Mouse (Mus musculus): ENCODE results near the gene Cwc25. TPM values are rescaled to one million over a fixed set of nuclear protein-coding genes. Genes with fewer than 3 reads are reported as not detected.
A peak's percentile ranks its signal among the peaks of the same experiment; 100 is the strongest.

Cwc25 gene
- polyA plus RNA-seq, 1 experiment: 19.8 TPM

DNA sequence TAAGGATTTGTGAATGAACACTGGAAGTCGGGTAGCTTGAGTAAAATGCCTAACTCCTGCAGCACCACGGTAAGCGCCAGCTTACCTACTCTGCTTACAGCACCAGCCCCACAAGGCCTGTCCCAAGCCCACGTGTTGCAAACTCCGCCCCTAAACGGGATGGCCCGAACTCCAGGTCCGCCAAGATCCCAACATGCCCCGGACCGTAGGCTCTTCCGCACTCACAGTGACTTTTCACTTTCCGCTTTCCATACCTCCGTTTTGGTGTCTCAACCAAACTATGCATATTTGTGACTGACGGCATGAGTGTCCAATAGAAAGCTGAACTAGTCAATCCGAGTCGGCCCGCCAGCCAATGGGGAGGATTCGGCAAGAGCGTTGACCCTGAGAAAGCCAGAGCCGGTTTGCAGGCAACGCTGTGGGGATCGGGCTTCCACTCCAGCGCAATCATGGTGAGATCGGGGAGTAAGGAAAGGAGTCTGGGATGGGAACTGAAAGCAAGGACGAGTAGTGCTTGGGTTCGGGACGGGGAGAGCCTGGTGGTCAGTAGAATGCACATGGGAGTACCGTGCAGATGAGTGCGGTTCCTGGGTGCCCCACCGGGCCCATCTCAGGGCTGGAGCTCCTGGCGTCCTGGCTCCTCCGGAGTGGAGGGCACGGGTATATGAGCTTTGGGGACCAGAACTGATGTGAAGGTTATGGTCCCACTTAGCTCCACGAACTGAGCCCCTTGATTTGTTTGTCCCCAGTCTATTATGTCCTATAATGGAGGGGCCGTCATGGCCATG, 63.1 kb downstream of the Cwc25 start, which contains the start of gene Psmb3:
Gene Psmb3 (plus strand): TSS at position 361 of the 788 bp plus-strand sequence.
- Histone ChIP-seq H3K4me3 (ENCODE audit: insufficient read depth, low read length) (peak within 1 kb of the TSS; percentile 86), H3K27ac (ENCODE audit: insufficient read depth, low read depth, low read length) (peak within 1 kb of the TSS; percentile 53), H3K4me1 (ENCODE audit: control insufficient read depth, insufficient read depth, low read length) (peaks cover 22% of the 10 kb centered on the region)
- TF ChIP-seq CTCF (IDR thresholded peaks at IDR 0.05; ENCODE audit: low read depth, low read length): no peak
- 0 out of 2 replicates have a peak, but pooled peaks have one; percentile 73 for TF ChIP-seq POLR2A (IDR thresholded peaks at IDR 0.05; ENCODE audit: borderline replicate concordance, low read depth, low read length)

DNA sequence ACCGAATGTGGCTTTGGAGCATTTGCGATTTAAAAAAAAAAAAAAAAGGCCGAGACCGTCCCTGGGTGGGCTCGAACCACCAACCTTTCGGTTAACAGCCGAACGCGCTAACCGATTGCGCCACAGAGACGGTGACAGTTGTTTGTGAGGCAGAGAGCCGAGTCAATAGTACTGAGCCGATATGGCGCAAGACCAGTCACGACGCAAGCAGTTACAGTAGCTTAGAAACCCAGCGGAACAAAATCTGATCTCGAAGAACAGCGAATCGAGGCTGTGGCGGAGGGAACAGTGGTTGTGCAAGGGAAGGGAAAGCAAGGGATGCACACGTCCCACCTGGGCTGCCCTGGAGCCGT, 64.0 kb downstream of the Cwc25 start:
- Histone ChIP-seq H3K27ac (ENCODE audit: insufficient read depth, low read depth, low read length) (peak overlapping the region; percentile 42), H3K4me1 (ENCODE audit: control insufficient read depth, insufficient read depth, low read length) (peaks cover 25% of the 10 kb centered on the region)

GRCm38 (mm10) chr11:97701581-97702392, 64.6 kb downstream of the Cwc25 start:
- TF ChIP-seq CTCF (IDR thresholded peaks at IDR 0.05; ENCODE audit: low read depth, low read length) (no peak), POLR2A (IDR thresholded peaks at IDR 0.05; ENCODE audit: borderline replicate concordance, low read depth, low read length) (no peak)
- peak overlapping the region; percentile 19; the same call in 1 of the 2 replicates for H3K4me3 ChIP-seq (ENCODE audit: insufficient read depth, low read length)
- H3K4me1 ChIP-seq (ENCODE audit: control insufficient read depth, insufficient read depth, low read length): peaks cover 25% of the 10 kb centered on the region
- H3K27ac ChIP-seq (ENCODE audit: insufficient read depth, low read depth, low read length): no peak overlapping the region

More for the DNA sequence above, 64.0 kb downstream of the Cwc25 start:
- TF ChIP-seq CTCF (IDR thresholded peaks at IDR 0.05; ENCODE audit: low read depth, low read length) (no peak), POLR2A (IDR thresholded peaks at IDR 0.05; ENCODE audit: borderline replicate concordance, low read depth, low read length) (no peak)
- peak overlapping the region; percentile 69 for H3K4me3 ChIP-seq (ENCODE audit: insufficient read depth, low read length)

GRCm38 (mm10) chr11:97700746-97701580, 65.4 kb downstream of the Cwc25 start:
- Histone ChIP-seq H3K4me1 (ENCODE audit: control insufficient read depth, insufficient read depth, low read length) (peaks cover 25% of the 10 kb centered on the region), H3K4me3 (ENCODE audit: insufficient read depth, low read length) (peak overlapping the region; percentile 64), H3K27ac (ENCODE audit: insufficient read depth, low read depth, low read length) (no peak overlapping the region; the same call in 1 of the 2 replicates)
- TF ChIP-seq CTCF (IDR thresholded peaks at IDR 0.05; ENCODE audit: low read depth, low read length): no peak
- TF ChIP-seq POLR2A (IDR thresholded peaks at IDR 0.05; ENCODE audit: borderline replicate concordance, low read depth, low read length): no peak

- TF ChIP-seq POLR2A (IDR thresholded peaks at IDR 0.05; ENCODE audit: borderline replicate concordance, low read depth, low read length): 0 out of 2 replicates have a peak, but pooled peaks have one; percentile 3
- no peak for TF ChIP-seq CTCF (IDR thresholded peaks at IDR 0.05; ENCODE audit: low read depth, low read length)
- H3K27ac ChIP-seq (ENCODE audit: insufficient read depth, low read depth, low read length): peak within 1 kb of the TSS; percentile 32
- peaks cover 25% of the 10 kb centered on the region for H3K4me1 ChIP-seq (ENCODE audit: control insufficient read depth, insufficient read depth, low read length)
- H3K4me3 ChIP-seq (ENCODE audit: insufficient read depth, low read length): peak within 1 kb of the TSS; percentile 64
Observed at GRCm38 (mm10) chr11:97700003-97700745, 66.2 kb downstream of the Cwc25 start, which contains the start of gene Pcgf2. Pcgf2 (minus strand) TSS chr11:97700497.

- peak overlapping the region; percentile 32 for H3K27ac ChIP-seq (ENCODE audit: insufficient read depth, low read depth, low read length)
- H3K4me3 ChIP-seq (ENCODE audit: insufficient read depth, low read length): peak overlapping the region; percentile 64
- TF ChIP-seq POLR2A (IDR thresholded peaks at IDR 0.05; ENCODE audit: borderline replicate concordance, low read depth, low read length) (no peak), CTCF (IDR thresholded peaks at IDR 0.05; ENCODE audit: low read depth, low read length) (no peak)
- peaks cover 22% of the 10 kb centered on the region for H3K4me1 ChIP-seq (ENCODE audit: control insufficient read depth, insufficient read depth, low read length)
Observed at GRCm38 (mm10) chr11:97699626-97700002, 66.7 kb downstream of the Cwc25 start.

DNA sequence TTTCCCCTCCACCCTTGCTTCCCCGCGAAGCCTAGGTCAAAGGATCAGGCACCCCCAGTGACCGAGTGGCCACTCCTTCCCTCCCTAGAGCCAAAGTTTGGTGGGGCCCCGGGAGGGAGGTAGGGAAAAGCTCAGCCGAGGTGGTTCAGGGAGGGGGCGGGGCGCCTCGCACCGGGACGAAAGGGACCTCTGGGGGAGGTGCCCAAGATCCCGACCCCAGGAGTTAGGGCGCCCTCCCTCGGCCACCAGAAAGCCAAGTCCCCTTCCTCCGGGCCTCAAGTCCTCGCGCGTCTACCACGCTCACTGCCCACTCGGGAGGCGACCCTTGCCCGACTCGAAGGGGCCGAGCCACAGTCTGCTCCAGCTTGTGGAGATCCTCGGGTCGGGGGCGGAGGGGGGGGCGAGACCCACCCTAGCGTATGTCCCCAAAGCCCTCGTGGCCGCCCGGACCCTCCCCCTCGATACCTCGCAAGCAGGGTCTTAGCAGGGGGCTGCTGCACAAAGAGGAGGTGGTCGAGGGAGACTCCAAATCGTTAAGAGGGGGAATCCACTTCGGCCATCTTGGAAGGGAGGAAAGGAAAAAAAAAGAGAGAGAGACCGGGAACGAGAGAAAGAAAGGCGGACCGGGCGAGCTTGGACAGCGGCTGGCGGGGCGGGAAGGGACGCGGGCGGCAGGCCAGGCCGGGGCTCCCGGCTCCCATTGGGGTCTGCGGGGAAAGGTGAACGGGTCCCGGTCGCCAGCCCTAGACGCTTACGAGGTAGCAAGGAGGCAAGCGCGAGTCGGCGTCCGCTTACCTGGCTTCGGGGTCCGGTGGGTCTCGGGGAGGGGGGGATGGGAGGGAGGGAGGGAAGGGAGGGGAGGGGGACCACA, 67.4 kb downstream of the Cwc25 start:
- TF ChIP-seq CTCF (IDR thresholded peaks at IDR 0.05; ENCODE audit: low read depth, low read length): no peak
- TF ChIP-seq POLR2A (IDR thresholded peaks at IDR 0.05; ENCODE audit: borderline replicate concordance, low read depth, low read length): no peak
- H3K27ac ChIP-seq (ENCODE audit: insufficient read depth, low read depth, low read length): no peak overlapping the region
- H3K4me1 ChIP-seq (ENCODE audit: control insufficient read depth, insufficient read depth, low read length): peaks cover 18% of the 10 kb centered on the region
- peak overlapping the region; percentile 64 for H3K4me3 ChIP-seq (ENCODE audit: insufficient read depth, low read length)
